Mouse (Mus musculus) erythroblast, embryonic 14.5 days (primary cell): ENCODE data around the gene Olfr202. TPM values are rescaled to one million over a fixed set of nuclear protein-coding genes. Genes with fewer than 3 reads are reported as not detected.

Experiments used
- H3K27me3 ChIP-seq: 2 replicates; pipeline ENCODE4 v1.6.1; 2012; ENCODE audit warnings: inconsistent platforms; ENCODE audit not compliant: control insufficient read depth
- H3K36me3 ChIP-seq: 2 replicates; pipeline ENCODE4 v1.6.1; 2012; ENCODE audit warnings: mild to moderate bottlenecking, inconsistent platforms; ENCODE audit not compliant: control insufficient read depth
- H3K4me1 ChIP-seq: 2 replicates; pipeline ENCODE4 v1.6.1; 2012; ENCODE audit warnings: inconsistent platforms; ENCODE audit not compliant: control insufficient read depth
- H3K4me3 ChIP-seq: replicated peaks from 2 replicates; pipeline ENCODE3; 2012; ENCODE audit warnings: moderate library complexity, mild to moderate bottlenecking, inconsistent platforms
- H3K9me3 ChIP-seq: 2 replicates; pipeline ENCODE4 v1.6.1; 2012; ENCODE audit warnings: low read length, inconsistent platforms, mixed read lengths; ENCODE audit not compliant: control insufficient read depth
- GATA1 ChIP-seq: IDR thresholded peaks from 2 replicates; pipeline ENCODE4 v1.6.1; 2012; ENCODE audit warnings: low read length, inconsistent platforms, mixed read lengths
- TAL1 ChIP-seq: IDR thresholded peaks from 3 replicates; pipeline ENCODE4 v1.6.1; 2012; ENCODE audit warnings: low read length, inconsistent platforms, mixed read lengths
- polyA plus RNA-seq: library from polyadenylated mRNA; stranded (reverse); fragments of >175 nt; gene quantifications from 2 replicates; pipeline ENCODE4 v1.2.3, GENCODE M21; 2012

Gene Olfr202
- polyA plus RNA-seq, 1 experiment, result not detected

- Histone ChIP-seq H3K36me3 (no peaks in the 10 kb centered on the region), H3K4me3 (no peak overlapping the region), H3K27me3 (no peaks in the 10 kb centered on the region), H3K4me1 (no peaks in the 10 kb centered on the region), H3K9me3 (peaks cover 13% of the 10 kb centered on the region)
- TF ChIP-seq GATA1 (no peak), TAL1 (no peak)
These were observed 36.9 kb downstream of the Olfr202 start for GRCm38 (mm10) chr16:59249684-59250083.

Other genes with a start within 250 kb of the Olfr202 start
- not detected in 2 replicates for gene Olfr187, start 247.0 kb downstream of the Olfr202 start, polyA plus RNA-seq
- not detected in 2 replicates for gene Olfr190, start 208.8 kb downstream of the Olfr202 start, polyA plus RNA-seq
- gene Olfr191, start 197.0 kb downstream of the Olfr202 start, polyA plus RNA-seq, result not detected in 2 replicates
- gene Olfr193, start 174.9 kb downstream of the Olfr202 start, polyA plus RNA-seq, result not detected in 2 replicates
- not detected in 2 replicates for gene Olfr194, start 165.7 kb downstream of the Olfr202 start, polyA plus RNA-seq
- gene Olfr195, start 139.7 kb downstream of the Olfr202 start, polyA plus RNA-seq, result not detected in 2 replicates
- gene Olfr196, start 116.3 kb downstream of the Olfr202 start, polyA plus RNA-seq, result not detected in 2 replicates
- not detected in 2 replicates for gene Olfr198, start 83.3 kb downstream of the Olfr202 start, polyA plus RNA-seq
- gene Olfr199, start 67.0 kb downstream of the Olfr202 start, polyA plus RNA-seq, result not detected in 2 replicates
- gene Olfr201, start 14.2 kb downstream of the Olfr202 start, polyA plus RNA-seq, result not detected in 2 replicates
- gene Olfr203, start 12.1 kb upstream of the Olfr202 start, polyA plus RNA-seq, result not detected in 2 replicates
- gene Olfr204, start 31.5 kb upstream of the Olfr202 start, polyA plus RNA-seq, result not detected in 2 replicates
- gene Olfr205, start 44.3 kb upstream of the Olfr202 start, polyA plus RNA-seq, result not detected in 2 replicates
- gene Olfr206, start 62.5 kb upstream of the Olfr202 start, polyA plus RNA-seq, result not detected in 2 replicates
- gene Olfr209, start 77.2 kb upstream of the Olfr202 start, polyA plus RNA-seq, result not detected in 2 replicates
- gene Gabrr3, start 120.5 kb upstream of the Olfr202 start, polyA plus RNA-seq, result 0.01 TPM in 1 of 2 replicates, not detected in the other
- 0.15 and 0.16 TPM in 2 replicates for gene Riox2, start 185.0 kb upstream of the Olfr202 start, polyA plus RNA-seq